Mouse (Mus musculus) spleen, adult 2 months (tissue): Measurements from ENCODE around the gene Bcl2. TPM values are rescaled to one million over a fixed set of nuclear protein-coding genes. Genes with fewer than 3 reads are reported as not detected.

ENCODE experiments used
- DNase-seq, 2 experiments: peaks; one replicate each; pipeline versions ENCODE4 v3.0.0 to v3.0.0-alpha.2; 2012 to 2021; ENCODE audit warnings: low spot score in 2 of 2, low read depth in 1 of 2
- H3K27ac ChIP-seq: fragments of 200-500 bp; 2 replicates; pipeline ENCODE4 v1.5.1; 2012; ENCODE audit warnings: low read length, inconsistent platforms; ENCODE audit not compliant: insufficient read depth
- H3K27me3 ChIP-seq: fragments of 200-500 bp; 2 replicates; pipeline ENCODE4 v1.6.1; 2012; ENCODE audit warnings: mild to moderate bottlenecking, moderate library complexity, low read length, inconsistent platforms; ENCODE audit not compliant: control insufficient read depth, insufficient read depth
- H3K36me3 ChIP-seq: fragments of 200-500 bp; 2 replicates; pipeline ENCODE4 v1.6.1; 2012; ENCODE audit warnings: mild to moderate bottlenecking, low read length, inconsistent platforms; ENCODE audit not compliant: control insufficient read depth, insufficient read depth
- H3K4me1 ChIP-seq: fragments of 200-500 bp; 2 replicates; pipeline ENCODE4 v1.6.1; 2011; ENCODE audit warnings: inconsistent platforms; ENCODE audit not compliant: control insufficient read depth, insufficient read depth, insufficient read length
- H3K4me3 ChIP-seq: fragments of 200-500 bp; 2 replicates; pipeline ENCODE4 v1.5.1; 2011; ENCODE audit warnings: mild to moderate bottlenecking, inconsistent platforms; ENCODE audit not compliant: insufficient read depth, insufficient read length; ENCODE audit errors: extremely low read depth
- CTCF ChIP-seq: fragments of 200-500 bp; IDR thresholded peaks from 2 replicates; pipeline ENCODE4 v1.5.1; 2011; ENCODE audit warnings: mild to moderate bottlenecking, inconsistent platforms; ENCODE audit not compliant: insufficient read depth, insufficient read length, insufficient replicate concordance; ENCODE audit errors: extremely low read depth
- POLR2A ChIP-seq: fragments of 200-500 bp; IDR thresholded peaks from 2 replicates; pipeline ENCODE4 v1.6.1; 2011; ENCODE audit warnings: low read depth, low read length, inconsistent platforms
- WGBS: fragments of 180-500 bp; shearing (Covaris S2); methylation state at CpG from one replicate; pipeline ENCODE4 v1.1.7; 2018; 5-methylcytosine and 5-hydroxymethylcytosine counted together
- polyA plus RNA-seq: library from polyadenylated mRNA; depleted of rRNA; stranded (reverse); fragments of >200 nt; gene quantifications from 2 replicates; pipeline ENCODE4 v1.2.3, GENCODE M21; 2012; rRNA removed

Bcl2 gene
- polyA plus RNA-seq, 1 experiment: 10.6 TPM

DNA sequence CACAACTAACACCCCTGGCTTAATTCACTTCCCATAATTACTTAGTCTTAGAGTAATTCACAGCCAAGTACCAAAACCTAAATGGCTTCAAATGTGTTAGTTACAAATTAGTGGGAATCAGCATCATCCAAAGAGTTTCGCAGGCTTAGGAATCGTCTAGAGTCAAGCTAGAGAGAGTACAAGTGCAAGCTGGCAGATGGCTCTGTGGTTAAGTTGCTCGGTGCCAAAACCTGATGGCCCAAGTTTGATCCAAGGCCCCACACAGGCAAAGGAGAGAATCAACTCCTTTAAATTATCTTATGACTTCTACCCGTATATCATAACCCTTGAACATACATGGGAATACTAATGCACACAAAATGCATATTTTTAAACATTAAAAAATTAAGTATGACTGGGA lies 210.7 kb downstream of the Bcl2 start:
- no peak overlapping the region for H3K4me3 ChIP-seq
- H3K36me3 ChIP-seq: no peaks in the 10 kb centered on the region
- H3K4me1 ChIP-seq: no peaks in the 10 kb centered on the region
- no peaks in the 10 kb centered on the region for H3K27me3 ChIP-seq
- H3K27ac ChIP-seq: no peak overlapping the region
- 88% methylated on average over 4 of the region's 4 CpGs for WGBS
- TF ChIP-seq POLR2A (no peak), CTCF (no peak)
- no peak for DNase-seq

DNA sequence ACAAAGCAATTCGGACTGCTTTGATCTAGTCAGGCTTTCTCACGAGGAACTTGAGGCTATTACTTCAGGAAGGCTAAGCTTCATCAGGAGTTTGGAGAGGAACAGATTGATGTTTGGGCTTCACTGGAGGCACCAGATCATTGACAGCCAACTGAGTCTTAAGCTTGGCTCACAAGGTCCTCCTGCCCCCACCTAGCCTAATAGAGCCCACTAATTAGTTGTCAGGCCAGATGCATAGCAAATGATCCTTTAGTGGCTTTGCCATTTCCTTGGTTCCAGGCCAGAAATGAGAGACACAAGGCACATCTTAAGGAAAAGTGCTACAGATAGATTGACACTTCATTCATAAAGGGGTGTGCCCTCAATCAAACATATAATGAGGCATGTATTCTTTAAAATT lies 216.1 kb downstream of the Bcl2 start:
- WGBS: 80% methylated on average over 2 of the region's 2 CpGs
- no peak for TF ChIP-seq POLR2A
- TF ChIP-seq CTCF: no peak

More for the DNA sequence above, 216.1 kb downstream of the Bcl2 start:
- no peak for DNase-seq
- Histone ChIP-seq H3K4me3 (no peak overlapping the region), H3K4me1 (no peaks in the 10 kb centered on the region), H3K27me3 (no peaks in the 10 kb centered on the region), H3K36me3 (no peaks in the 10 kb centered on the region), H3K27ac (no peak overlapping the region)

Other genes with a start within 250 kb of the Bcl2 start
- 5.2 and 7.3 TPM in 2 replicates for gene Kdsr, start 45.5 kb upstream of the Bcl2 start, polyA plus RNA-seq
- 10.1 and 12.8 TPM in 2 replicates for gene Vps4b, start 82.5 kb upstream of the Bcl2 start, polyA plus RNA-seq
- gene Serpinb5, start 146.9 kb upstream of the Bcl2 start, polyA plus RNA-seq: not detected in 2 replicates
- not detected in 2 replicates for gene Serpinb12, start 220.2 kb upstream of the Bcl2 start, polyA plus RNA-seq